Mouse (Mus musculus) gastrocnemius, adult 18-20 months (tissue): ENCODE results near the gene Smim20. TPM values are rescaled to one million over a fixed set of nuclear protein-coding genes. Genes with fewer than 3 reads are reported as not detected.

Experiments used
- DNase-seq: peaks from one replicate; pipeline ENCODE4 v3.0.0; 2021; ENCODE audit warnings: low spot score
- total RNA-seq, 2 experiments: library from RNA; stranded (reverse); gene quantifications; 2 replicates each; pipeline ENCODE4 v1.2.3; 2021

The Smim20 gene
- total RNA-seq, 2 experiments from 2014 or later, result 51.0 to 57.7 TPM

DNA sequence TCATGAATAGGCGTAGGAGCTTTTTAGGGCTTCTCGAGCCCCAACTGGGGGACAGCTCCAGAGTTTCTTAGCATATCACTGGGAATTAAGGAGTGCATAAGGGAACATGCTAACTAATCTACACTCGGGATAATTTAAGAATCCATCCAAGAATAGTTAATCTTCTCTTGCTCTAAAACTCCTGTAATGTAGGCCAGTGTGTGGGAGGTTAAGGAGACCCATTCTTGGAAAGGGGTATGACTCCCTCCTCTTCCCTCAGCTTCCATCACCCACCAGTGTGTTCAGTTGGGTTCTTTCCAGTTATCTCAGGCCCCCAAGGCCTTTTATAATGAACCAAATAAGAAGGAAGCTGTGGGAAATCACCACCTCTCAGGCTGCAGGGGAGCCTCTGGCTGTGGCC lies 40.0 kb downstream of the Smim20 start:
- no peak for DNase-seq

DNA sequence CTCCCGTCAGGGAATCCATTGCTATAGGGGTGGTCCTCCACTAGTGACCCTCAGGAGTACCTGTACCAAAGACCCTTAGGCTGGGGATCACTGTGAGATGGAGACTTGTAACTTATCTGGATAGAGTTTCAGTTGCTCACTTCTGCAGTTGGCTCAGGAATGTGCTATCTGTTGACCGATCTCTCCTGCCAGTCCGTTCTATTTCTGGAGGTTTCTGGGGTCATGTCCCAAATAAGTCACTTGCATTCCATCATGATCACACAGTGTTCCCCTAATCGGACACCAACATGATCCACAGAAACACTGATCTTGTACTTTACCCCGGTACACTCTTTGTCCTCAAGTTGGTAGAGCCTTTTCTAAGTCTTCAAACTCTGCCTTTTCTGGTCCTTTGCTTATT lies 40.6 kb downstream of the Smim20 start:
- peak; percentile 57 for DNase-seq

DNA sequence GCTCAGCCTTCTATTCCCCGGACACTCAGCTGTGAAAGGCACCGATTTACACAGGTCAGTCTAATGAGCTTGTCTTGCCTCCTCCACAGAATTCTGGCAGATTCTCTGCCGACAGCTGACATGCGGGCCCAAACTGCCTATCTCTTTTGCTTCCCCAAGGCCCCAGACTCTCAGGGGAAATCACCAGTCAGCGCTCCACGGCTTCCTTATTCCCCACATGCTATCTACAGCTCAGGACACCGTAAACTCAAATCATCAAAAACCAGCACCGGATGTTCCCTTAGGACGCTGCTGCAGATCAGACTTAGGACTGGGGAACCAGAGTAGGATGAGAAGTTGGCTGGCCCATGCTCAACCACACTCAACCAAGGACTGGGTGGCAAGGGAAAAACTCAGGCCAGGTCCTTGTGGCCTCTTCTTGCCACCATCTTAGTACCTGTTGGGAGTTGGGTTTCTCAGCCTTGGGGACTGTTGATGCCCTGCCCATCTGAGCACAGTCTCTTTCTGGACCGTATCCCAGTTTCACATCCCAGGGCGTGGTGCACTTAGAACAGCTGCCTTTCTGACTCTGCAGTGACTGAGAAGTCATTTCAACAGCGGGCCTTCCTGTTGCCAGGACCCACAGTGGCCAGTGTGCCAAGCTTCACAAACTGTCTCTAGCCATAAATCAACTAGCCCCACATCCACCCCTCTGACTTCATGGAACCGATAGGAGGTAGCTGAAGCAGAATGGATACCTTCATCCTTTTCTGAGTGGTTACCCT lies 47.7 kb downstream of the Smim20 start:
- peak; percentile 67 for DNase-seq

DNA sequence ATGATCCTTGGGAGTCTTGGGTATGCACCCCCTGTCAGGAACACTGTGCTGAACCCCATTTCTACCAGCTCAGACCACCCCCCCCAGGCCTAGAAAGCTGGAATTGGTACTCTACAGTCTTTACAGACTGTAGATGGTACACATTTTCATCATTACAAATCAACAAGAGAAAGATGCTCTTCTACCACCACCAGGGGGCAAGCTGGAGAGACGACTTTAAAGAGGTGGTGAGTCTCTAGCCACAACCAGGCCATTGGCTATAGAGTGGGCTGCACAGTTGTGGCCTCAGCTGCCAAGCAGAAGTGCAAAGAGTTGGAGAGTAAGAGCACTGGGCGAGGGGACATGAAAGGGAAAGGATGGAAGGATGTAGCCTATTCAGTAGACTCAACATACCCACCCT lies 48.9 kb downstream of the Smim20 start:
- DNase-seq, result no peak

DNA sequence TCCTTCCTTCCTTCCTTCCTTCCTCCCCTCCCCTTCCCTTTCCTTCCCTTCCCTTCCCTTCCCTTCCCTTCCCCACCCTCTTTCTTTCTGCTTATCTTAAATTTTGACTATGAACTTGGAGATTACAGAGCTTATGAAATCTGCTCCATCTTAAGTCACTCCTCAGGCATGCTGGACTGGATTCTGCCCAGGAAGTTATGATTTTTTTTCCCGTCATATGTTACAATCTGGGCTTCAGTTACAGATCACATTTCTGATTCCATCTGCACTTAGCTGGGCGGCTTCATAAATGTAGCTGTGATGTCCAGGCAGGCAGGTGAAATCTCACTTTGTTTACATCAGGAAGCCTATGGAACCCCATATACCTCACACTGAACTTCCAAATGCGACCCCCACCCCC lies 50.5 kb downstream of the Smim20 start:
- peak; percentile 59 for DNase-seq

DNA sequence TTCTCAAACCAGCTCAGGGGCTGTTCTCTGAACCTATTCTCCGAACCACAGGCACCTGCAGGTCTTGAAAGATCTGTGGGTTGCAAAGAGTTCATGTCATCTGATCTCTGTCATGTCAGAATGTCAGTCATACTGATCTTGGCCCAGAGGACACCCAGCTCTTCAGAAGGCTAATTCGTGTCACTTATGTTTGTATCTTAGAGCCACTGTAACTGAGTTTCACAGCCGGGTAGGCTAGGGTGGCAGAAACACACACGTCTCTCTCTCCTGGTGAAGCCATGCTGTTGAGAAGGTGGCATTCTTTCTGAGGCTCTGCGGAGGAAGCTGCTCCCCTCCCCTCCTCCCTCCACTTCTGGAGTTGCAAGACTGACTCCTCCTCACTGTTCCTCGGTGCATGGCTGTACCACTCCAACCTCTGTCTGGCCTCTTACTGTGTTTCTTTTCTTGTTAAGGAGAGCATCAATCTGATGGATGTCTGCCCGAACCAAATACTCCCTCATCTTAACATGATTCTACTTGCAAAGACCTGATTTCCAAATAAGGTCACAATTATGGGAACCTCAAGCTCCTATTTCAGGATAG lies 51.1 kb downstream of the Smim20 start:
- no peak for DNase-seq

DNA sequence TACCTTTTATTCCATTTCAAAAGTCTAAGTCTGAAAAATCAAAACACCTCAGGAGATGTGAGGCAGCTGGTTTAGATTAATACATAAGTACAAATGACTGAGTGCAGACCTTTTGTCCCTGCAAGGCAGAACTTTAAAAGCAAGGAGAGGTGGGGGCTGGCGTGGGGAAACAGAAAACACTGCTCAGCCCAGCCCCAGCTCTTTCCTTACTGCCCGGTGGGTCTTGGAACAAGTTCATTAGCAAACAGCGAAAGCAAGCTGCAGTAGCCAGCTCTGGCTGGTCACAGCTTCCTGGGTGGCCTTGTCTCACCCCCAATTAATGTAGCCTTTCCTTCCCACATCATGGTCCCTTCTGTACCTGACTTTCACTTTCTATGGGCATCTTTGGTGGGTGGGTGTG lies 53.4 kb downstream of the Smim20 start:
- no peak for DNase-seq

DNA sequence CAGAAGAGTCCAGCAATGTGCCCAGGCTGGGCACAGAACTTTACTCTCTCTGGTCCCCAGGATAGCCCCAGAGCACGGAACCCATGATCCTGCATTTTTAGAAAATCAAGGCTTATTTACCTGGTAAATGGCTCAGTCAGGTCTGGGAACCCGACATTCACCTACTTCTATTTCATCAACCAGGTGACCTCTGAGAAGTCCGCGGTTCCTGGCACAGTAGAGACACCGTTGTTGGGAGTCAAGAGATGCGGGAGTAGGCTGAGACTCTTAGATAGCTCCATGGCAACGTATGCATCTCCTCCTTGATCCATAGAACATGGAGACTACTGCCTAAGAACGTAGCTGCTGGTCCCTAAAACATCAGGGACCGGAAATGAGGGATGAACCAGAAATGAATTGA lies 55.0 kb downstream of the Smim20 start:
- no peak for DNase-seq

DNA sequence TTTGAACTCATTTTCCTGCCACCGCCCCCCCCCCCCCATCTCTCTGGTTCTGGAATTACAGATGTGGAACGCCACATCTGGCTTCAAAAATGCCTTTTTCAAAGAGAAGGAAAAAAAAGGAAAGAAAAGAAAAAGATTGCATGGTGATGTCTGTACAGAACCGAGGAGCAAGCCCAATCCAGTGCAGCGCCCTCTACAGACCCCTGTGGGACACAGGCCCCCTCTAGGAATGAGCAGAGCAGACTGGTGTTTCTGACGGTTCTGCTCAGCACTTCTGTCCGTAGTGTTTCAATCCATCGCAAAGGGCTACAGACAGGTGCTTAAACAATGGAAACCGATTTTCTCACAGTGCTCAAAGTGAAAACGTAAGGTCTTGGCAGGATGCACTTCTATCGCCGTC lies 55.6 kb downstream of the Smim20 start:
- DNase-seq, result no peak

DNA sequence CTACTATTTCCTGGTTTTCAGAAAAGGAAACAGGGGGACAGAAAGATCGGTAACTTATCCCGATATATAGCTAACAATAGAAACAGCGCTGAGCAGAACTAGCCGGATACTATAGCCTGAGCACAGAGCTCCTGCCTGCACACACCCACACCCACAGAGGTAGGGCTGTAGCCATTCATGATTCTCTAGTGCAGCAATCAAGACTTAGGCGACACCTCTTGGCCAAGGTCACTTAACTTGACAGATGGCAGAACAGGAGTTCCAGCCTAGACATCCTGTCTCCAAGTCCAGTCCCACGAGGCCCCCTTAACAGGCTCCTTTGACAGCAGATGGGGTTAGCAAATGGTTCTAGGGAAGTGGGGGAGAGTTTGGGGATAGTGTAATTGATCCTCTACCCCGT lies 56.2 kb downstream of the Smim20 start:
- DNase-seq, result no peak

DNA sequence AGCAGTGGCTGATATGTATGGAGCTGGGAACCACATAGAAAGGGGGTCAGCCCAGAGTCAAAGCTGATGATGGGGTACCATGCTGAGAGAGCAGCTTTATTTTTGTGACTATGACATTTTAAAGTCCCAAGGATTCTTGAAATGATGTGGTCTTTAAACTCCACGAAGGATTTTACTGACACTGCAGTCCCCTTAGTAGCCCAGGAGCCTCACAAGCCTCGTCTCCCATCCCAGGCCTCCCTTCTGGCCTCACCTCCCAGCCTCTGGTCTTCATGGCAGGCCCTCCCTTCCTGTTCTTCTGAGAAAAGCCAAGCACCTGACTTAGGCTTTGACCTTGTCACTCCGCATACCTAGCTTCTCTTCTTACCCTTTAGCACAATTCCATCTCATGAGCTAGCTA lies 57.4 kb downstream of the Smim20 start:
- DNase-seq, result no peak

DNA sequence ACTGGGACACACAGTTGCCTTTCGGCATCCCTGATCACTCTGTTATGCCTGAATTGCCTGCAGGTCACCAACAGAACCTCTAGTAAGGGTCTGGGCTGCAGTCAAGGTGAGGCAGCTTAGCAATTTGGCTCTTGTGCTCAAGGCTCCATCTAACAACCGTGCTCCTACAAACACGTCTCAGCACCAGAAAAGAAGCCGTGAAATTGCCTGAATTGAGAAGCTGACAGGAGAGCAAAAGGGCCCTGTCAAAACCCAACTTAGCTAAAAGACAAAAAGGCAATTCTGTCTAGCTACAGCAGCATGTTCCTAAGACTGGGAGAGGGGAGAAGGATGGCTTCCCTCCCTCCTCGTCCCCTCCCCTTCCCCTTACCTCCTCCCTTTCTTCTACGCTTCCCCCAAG lies 57.9 kb downstream of the Smim20 start:
- DNase-seq, result no peak

DNA sequence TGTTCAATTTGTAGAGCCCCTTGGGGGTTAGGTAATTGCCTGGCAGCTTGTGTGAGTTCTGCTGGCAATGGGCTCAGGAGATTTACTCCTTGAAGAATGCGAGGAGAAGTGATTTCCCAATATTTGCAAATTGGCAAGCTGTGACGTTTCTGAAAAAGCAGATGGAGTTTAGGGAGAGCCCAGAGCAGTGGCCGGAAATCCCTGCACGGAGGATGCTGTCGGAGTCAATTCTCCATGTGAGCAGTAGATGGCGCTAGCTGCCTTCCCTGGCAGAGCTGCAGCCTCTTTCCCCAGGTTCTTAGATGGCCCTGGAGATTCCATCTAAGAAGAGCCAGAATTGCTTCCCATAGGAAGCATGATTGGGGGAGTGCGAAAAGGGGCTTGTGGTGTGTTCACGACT lies 59.1 kb downstream of the Smim20 start:
- DNase-seq, result peak; percentile 90

DNA sequence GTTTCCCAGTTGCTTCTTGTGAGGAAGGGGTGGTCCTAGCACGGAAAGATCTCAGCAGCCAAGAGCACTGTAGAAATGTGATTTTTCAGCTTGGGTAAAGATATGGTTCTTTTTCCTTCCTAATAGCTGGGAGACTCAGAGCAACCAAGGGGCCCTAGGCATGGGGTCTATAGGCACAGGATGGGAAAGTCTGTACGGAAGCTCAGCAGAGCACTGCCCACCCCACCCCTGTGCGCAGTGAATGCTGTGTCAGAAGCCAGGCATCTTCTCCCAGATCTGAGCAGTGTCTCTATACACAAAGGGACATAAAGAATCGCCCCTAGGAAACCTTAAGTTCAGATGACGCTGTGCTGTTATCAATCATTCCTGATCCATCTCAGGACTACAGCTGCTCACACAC lies 59.6 kb downstream of the Smim20 start:
- DNase-seq, result no peak

Other genes with a start within 250 kb of the Smim20 start
- not detected for gene Slc34a2, start 229.0 kb upstream of the Smim20 start, total RNA-seq
- 10 to 100 TPM; 52.0 to 54.8 TPM for gene Sel1l3, start 53.2 kb upstream of the Smim20 start, total RNA-seq
- gene Rbpj, start 199.1 kb downstream of the Smim20 start, total RNA-seq, result 10 to 100 TPM; 17.1 to 18.0 TPM